Comparison of ENCODE assay signal across 25 mouse cellular contexts in the genomic region with DNA sequence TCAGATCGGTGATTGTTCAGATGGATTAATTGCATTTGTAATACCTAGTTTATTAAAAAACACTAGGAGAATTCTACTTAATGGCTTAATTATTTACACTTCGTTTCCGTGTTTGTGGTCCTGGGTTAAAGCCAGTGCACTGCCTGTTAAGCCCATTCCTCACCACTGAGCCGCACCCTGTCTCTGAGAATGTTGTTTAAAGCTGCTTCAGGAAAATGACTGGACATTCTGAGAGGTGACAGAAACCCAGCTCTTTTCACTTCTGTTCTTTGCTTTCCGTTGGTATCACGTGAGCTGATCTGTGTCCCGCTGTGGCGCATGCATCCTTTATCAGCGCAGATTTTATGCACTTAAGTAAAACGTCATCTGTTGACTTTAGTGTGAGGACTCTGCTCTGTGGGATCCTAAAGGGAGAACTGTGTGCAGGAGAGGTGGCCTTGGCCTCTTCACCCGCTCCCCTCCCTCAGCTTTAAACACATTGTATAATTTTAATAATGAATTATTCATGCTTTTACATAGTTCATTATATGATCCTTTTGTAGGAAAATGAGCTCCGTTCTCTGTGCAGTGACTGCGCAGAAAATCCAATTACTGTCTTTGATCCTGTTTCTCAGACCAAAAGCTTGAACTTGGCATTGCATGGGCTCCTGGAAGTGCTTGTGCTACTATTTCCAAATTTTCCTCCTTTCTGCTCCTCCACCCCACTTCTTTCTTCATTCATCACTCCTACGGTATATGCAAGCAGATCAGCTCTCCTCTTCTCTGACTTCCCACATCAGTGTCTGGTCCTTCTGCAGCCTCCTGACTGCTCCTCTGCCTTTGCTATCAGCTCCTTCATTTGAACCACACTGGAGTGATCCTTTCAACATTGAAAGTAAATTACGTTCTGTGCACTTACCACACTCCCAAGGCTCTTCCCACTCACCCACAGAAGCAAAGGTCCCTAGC.
DNase-seq lines count a peak whose midpoint lies in the region; ATAC-seq and TF ChIP-seq lines count a peak whose summit lies in the region.
"Had no signal": no experiment of that assay in that cellular context is flagged by ENCODE, and none has a peak within 500 bp of the region (broad histone marks: within the 10 kb centered on the region; RNA-seq: fewer than 3 reads in every experiment).

No protein-coding gene starts in this region.

- peak overlapping the region; percentile 16 for H3K4me2 ChIP-seq in midbrain, embryonic 12.5 days (replicated peaks)
- H3K4me2 ChIP-seq: embryonic facial prominence, embryonic 15.5 days; kidney, embryonic 15.5 days; liver, embryonic 11.5 days; lung, embryonic 14.5 days; neural tube, embryonic 13.5 days had no signal

- TF ChIP-seq CTCF in brain, embryonic 14.5 days (IDR thresholded peaks at IDR 0.05; ENCODE audit: borderline replicate concordance, extremely low read depth, insufficient read depth, insufficient read length), result no peak

- H3K36me3 ChIP-seq in hindbrain, embryonic 10.5 days, result no peaks in the 10 kb centered on the region
- H3K36me3 ChIP-seq in midbrain, embryonic 12.5 days, result no peaks in the 10 kb centered on the region
- H3K36me3 ChIP-seq: embryonic facial prominence, embryonic 15.5 days; G1E; kidney, embryonic 15.5 days; limb, embryonic 10.5 days; neural tube, embryonic 13.5 days had no signal

- H3K27ac ChIP-seq in hindbrain, embryonic 10.5 days, result peak overlapping the region; percentile 13; the same call in 1 of the 2 replicates
- H3K27ac ChIP-seq in midbrain, embryonic 12.5 days (replicated peaks), result peak overlapping the region; percentile 54
- H3K27ac ChIP-seq: embryonic facial prominence, embryonic 15.5 days; kidney, embryonic 15.5 days; limb, embryonic 10.5 days; neural tube, embryonic 13.5 days had no signal

- 71% methylated on average over 15 of the region's 15 CpGs for WGBS in hindbrain, embryonic 10.5 days
- 44% methylated on average over 15 of the region's 15 CpGs for WGBS in midbrain, embryonic 12.5 days

- H3K9me3 ChIP-seq in hindbrain, embryonic 10.5 days, result no peaks in the 10 kb centered on the region
- no peaks in the 10 kb centered on the region for H3K9me3 ChIP-seq in midbrain, embryonic 12.5 days
- H3K9me3 ChIP-seq: embryonic facial prominence, embryonic 15.5 days; G1E; kidney, embryonic 15.5 days; limb, embryonic 10.5 days; neural tube, embryonic 13.5 days had no signal

- DNase-seq in cerebellum, postnatal 10 days, result peak; percentile 20 to 27
- no peak for DNase-seq in cerebellum, adult 9-10 months
- DNase-seq in brain, embryonic 14.5 days (ENCODE audit: low read depth), result peak; percentile 72
- DNase-seq in hindbrain, embryonic 10.5 days (ENCODE audit: low spot score), result no peak
- no peak for DNase-seq in urinary bladder, postnatal 10 days (ENCODE audit: low spot score)
- no peak for DNase-seq in adrenal gland, postnatal 4 days (ENCODE audit: low spot score in 2 of 2)
- no peak for DNase-seq in kidney, adult 8-10 months
- DNase-seq: adrenal gland, adult 8-10 months; cerebellum, adult 2 months; embryo, embryonic 11 days; gastrocnemius, postnatal 10 days; layer of hippocampus, postnatal 36 days; lung, embryonic 14.5 days; lung, postnatal 4 days; right cerebral cortex, postnatal 4 days; thymus, postnatal 4 days had no signal

- TF ChIP-seq POLR2A in brain, embryonic 14.5 days (IDR thresholded peaks at IDR 0.05; ENCODE audit: borderline replicate concordance, extremely low read depth, insufficient read depth, insufficient read length, poor library complexity, severe bottlenecking), result no peak

- H3K27me3 ChIP-seq in hindbrain, embryonic 10.5 days (ENCODE audit: insufficient read depth, poor library complexity, severe bottlenecking), result no peaks in the 10 kb centered on the region
- no peaks in the 10 kb centered on the region; the same call in 1 of the 2 replicates for H3K27me3 ChIP-seq in midbrain, embryonic 12.5 days
- H3K27me3 ChIP-seq: embryonic facial prominence, embryonic 15.5 days; kidney, embryonic 15.5 days; neural tube, embryonic 13.5 days had no signal

- ATAC-seq in midbrain, embryonic 12.5 days (ENCODE audit: low FRiP score, low read depth), result peak; percentile 90
- ATAC-seq: CD4-positive, CD25-positive, alpha-beta regulatory T cell, adult 4 months; inflammation-experienced regulatory T-cells, adult 6 months had no signal

- H3K4me3 ChIP-seq in hindbrain, embryonic 10.5 days, result no peak overlapping the region
- H3K4me3 ChIP-seq in midbrain, embryonic 12.5 days, result no peak overlapping the region
- H3K4me3 ChIP-seq: embryonic facial prominence, embryonic 15.5 days; kidney, embryonic 15.5 days; limb, embryonic 10.5 days; neural tube, embryonic 13.5 days had no signal

- no peak overlapping the region for H3K9ac ChIP-seq in midbrain, embryonic 12.5 days (replicated peaks)
- H3K9ac ChIP-seq: embryonic facial prominence, embryonic 15.5 days; kidney, embryonic 15.5 days; lung, embryonic 14.5 days; neural tube, embryonic 13.5 days had no signal

- no peaks in the 10 kb centered on the region; the same call in 1 of the 2 replicates for H3K4me1 ChIP-seq in hindbrain, embryonic 10.5 days (replicated peaks)
- H3K4me1 ChIP-seq in midbrain, embryonic 12.5 days, result peaks cover 12% of the 10 kb centered on the region; the same call in 1 of the 2 replicates
- H3K4me1 ChIP-seq: embryonic facial prominence, embryonic 15.5 days; kidney, embryonic 15.5 days; limb, embryonic 10.5 days had no signal

Comparison
In these comparisons a context has a peak if more than half of its experiments do, and no peak if none do; other contexts are left out.
1. DNase-seq: peak in cerebellum, postnatal 10 days (2 of 2) and brain, embryonic 14.5 days (single experiment); none in cerebellum, adult 9-10 months (single experiment), hindbrain, embryonic 10.5 days (single experiment), urinary bladder, postnatal 10 days (single experiment), adrenal gland, postnatal 4 days (0 of 2) and kidney, adult 8-10 months (0 of 2).